Mouse (Mus musculus) frontal cortex, postnatal 36 days (tissue): ENCODE data around the gene Slc15a1.

Source experiments
- DNase-seq, 2 experiments: peaks; one replicate each; pipeline ENCODE4 v3.0.0; 2022; ENCODE audit warnings: low spot score in 2 of 2

The Slc15a1 gene

DNA sequence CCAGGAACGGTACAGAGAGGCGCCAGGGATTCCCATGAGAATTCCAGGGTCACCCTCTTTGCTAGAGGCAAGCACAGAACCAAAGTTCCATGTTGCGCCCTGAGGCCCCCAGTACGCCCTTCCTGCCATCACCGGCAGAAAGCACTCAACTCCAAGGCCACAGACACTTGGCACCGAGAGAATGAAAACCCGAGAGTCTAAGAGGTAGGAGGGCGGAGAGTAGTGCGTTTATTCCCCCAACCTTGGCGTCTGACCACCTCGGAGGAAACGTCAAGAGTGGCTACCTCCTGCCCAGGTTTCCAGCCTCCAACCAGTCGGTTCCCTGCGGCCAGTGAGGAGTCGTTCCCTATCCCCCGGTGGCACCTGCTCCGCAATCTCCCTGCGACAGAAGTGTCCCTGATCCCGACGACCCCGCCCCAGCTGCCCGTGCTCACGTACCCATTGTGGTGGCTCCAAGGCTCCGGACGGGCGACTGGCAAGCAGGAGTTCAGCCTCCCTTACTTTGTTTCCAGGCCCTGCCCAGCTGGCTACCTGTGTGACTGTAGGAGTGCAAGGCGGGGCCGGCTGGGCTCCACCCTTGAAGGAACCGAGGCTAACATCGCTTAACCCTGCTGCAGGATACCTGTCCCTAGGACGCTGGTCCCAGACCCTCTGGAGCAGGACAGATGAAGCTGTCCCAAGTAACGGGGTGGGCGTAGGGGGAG, at the start of gene Slc15a1:
Gene Slc15a1 (minus strand): TSS at position 472 of the 704 bp plus-strand sequence.
- DNase-seq: no peak

DNA sequence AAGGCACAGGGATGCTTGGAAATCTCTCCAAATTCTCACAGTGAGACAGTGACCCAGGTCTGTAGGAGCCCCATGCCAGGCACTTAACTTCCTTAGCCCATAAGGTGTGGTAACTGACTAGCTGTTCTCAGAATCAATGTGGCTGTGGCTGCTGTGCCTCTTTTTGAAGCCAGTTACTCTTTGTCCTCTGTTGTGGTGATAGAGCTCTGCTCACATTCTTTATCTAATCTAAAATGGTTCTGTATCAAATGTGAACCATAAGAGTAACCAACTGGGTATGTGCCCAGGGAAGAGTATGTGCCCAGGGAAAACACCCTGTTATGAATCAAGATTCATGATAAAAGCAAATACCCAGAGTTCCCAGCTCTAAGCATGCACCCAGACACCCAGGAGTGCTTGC, 48.7 kb upstream of the Slc15a1 start:
- DNase-seq: no peak

- DNase-seq: no peak
Observed at GRCm38 (mm10) chr14:121552586-121552985, 47.5 kb upstream of the Slc15a1 start.

DNA sequence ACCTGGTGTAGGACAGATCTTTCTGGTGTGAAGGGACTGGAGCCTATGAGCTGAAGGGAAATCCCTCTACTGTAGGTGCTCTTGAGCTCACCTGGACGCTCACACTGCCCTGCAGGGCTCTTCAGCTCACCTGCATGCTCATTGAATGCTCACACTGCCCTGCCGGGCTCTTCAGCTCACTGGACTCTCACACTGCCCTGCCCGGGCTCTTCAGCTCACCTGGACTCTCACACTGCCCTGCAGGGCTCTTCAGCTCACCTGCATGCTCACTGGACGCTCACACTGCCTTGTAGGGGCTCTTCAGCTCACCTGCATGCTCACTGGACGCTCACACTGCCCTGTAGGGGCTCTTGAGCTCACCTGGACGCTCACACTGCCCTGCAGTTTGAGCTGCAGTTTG, 44.8 kb upstream of the Slc15a1 start:
- no peak for DNase-seq

DNA sequence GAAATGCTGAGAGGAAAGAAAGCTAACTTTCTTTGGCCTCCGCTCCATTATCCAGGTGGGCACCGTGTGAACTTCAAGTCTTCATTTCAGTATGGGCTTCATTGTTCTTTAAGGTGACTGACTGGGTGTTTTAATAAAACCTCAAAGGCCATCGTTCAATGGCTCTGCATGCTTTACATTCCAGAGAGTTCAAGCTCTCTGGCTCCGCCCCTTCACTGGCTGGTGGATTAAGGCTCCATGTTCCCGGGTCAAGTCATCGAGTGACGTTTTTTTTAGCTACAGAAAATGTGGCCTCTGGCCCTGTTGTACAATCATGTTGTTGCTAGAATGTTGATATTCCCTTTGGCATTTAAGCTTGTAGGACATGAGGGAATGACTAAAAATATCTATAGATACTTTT, 42.7 kb upstream of the Slc15a1 start:
- DNase-seq: no peak

DNA sequence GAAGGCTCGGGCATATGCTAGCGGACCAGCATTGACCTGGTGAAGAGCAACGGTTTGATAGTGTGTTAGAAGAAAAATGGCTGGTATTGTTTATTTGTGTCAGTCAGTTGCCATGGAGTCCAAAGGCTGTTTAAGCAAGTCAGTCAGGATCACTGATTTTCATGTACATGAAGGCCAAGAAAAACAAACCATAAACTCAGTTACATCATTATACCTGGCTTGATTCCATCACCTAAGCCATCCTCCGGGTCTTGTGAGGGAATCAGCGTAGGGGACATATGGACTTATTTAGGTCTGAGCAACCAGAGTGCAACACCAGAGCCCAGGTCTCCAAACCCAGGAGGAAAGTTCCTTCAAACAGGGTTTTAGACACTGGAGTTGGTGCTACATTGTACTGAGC, 41.6 kb upstream of the Slc15a1 start:
- DNase-seq: no peak

DNA sequence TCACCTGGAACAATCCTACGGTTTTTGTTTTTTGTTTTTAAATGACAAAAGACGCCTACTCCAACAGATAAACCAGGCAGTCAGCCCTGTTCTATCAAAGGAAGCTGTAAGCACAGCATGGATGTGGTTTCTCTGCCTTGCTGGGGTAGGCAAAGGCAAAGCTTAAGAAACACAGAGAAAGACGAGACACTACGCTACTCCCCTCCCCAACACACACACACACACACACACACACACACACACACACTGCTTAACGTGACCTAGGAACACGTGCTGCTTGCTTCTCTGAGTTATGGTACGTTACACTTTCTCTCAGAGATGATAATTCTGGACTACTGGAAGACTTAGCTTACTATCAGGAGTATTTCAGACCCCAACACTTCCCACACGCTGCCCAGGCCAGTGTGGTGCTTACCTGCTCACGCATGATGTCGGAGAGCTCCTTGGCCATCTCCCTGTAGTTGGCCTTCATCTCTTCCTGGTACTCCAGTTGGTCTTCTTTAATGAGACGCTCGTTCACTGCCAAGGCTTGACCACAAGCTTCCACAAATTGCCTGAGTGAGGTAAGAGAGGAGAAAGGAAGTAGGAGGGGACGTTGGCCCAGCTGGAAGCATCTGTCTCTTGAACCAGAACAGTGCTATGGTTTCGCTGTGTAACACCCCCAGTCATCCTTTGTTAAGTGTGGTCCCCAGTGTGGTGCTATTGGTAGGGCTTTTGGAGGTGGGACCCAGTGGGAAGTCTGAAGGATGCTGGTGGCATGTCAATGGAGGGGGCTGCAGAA, 40.7 kb upstream of the Slc15a1 start:
- DNase-seq: no peak

DNA sequence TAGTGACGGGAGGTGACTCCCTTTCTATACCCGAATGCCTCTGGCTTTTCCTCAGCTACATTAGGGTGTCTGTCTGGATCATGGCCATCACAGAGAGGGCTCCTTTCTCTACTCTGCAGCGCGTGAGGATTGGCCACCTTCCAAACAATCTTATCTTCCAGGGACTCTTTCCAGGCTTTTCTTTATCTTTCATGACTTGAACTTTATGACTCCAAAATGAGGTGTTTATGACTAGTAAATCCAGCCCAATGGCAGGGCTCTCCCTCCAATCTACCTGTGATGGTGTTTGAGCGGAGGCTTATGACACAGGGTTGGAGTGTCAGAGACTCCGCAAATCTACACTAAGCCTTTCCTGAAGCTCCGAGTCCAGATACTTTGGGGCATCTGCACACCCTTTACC, 36.2 kb upstream of the Slc15a1 start:
- DNase-seq: no peak

DNA sequence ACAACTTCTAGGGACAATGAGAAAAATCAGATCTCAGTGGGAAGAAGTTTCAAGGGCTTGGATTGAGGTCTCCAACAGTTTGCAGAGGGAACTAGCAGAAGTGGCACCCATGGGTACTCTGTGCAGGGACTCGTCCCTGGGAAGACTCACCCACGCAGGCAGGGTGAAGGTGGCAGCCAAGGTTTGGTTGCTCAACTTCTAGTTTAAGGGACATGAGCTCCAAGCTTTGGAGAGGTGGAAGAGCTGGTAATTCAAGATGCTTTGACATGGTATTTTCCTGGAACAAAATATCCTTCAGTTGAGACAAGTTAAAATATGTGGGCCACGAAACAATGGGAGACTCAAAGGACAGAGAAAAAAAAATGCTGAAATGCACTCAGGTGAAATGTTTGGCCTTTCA, 29.4 kb upstream of the Slc15a1 start:
- DNase-seq: no peak

- DNase-seq: no peak
Observed at GRCm38 (mm10) chr14:121530853-121531252, 25.8 kb upstream of the Slc15a1 start.

- no peak for DNase-seq
Observed at GRCm38 (mm10) chr14:121527883-121528282, 22.8 kb upstream of the Slc15a1 start.

DNA sequence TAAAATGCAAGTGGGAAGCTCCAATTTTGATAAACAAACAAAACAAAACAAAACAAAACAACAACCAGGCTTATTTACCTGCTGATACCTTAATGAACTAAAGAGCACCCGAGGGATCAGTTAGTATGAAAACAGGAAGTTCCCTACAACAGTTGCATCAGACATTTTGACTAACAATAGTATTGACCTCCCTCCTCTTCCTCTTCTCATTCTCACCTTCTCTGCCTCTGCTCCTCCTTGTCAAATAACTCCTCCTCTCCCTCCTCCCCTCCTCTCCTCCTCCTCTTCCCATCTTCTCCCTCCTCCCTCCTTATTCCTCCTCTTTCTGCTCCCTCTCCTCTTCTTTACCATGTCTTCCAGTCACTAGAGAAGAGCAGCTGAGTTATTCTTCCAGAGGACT, 22.1 kb upstream of the Slc15a1 start:
- no peak for DNase-seq

DNA sequence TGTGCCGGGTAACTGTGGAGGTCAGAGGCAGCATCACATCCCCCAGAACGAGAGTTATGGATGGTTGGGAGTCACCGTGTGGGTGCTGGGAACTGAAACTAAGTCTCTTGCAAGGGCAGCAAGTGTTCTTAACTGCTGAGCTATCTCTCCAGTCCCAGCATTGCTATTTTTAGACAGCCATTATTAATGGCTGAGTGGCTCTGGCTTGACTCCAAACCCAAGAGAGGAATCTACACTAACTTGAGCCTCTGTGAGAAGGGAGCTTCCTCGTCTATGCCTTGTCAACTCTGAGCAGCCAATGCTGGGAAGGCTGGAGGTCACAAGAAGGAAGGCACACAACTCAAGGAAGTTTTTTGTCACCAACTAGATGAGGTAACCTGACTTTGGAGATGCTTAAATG, 16.7 kb upstream of the Slc15a1 start:
- no peak for DNase-seq

DNA sequence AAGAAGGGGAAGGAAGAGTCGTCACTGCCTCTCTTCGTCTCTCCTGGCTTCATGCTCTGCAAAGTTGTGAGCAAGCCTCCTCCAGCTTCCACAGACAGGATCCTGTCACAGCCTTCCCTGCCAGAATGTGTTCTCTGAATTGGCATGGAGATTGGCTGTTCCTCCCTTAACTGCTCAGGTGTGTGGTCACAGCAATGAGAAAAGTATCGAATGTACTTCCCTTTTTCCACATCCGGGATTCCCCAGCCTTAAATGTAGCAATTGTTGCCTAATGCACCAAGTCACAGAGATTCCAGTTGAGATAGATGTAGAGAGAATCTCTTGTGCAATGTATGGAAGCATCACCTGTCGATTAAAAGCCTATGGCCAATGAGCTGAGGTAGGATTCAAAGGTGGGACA, 11.8 kb upstream of the Slc15a1 start:
- DNase-seq: no peak

DNA sequence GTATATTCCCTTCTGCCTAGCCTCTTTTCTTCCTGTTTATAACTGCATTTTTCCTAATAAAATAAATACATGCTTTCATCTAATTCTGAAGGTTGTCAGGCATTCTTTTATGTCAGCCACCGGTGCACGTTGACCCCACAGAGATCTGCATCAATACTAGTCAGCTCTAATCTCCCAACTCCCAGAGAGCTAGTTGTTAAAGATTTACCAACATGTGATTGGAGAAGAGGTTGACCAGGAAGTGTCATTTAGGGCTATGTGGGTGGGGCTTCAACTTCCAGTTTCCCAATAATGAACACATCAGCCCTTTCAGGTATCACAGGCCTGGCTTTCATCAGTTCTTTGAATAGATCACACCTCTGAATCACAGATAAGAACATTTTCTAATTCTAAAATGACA, 3.9 kb upstream of the Slc15a1 start:
- no peak for DNase-seq

- no peak for DNase-seq
Observed at GRCm38 (mm10) chr14:121506336-121506735, 1.3 kb upstream of the Slc15a1 start.

DNA sequence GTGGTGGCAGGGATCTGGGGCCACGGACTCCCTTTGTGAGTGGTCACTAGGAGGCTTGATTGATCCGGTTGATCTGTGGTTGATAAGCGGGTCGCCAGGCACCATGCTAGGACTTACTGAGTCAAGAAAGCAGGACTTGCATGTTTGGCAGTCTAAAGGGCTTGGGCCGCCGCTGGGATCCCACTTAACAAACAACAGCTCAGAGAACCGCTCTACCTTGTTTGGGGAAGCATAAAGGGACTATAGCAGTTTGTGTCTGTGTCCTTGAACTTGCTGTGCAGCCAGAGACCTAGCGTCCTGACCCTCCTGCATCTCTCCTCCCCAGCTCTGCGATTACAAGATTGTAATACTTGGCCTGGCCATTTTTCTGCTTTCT, 421 bp upstream of the Slc15a1 start:
- DNase-seq: no peak

- DNase-seq: no peak
Observed at GRCm38 (mm10) chr14:121500577-121500976, 4.5 kb downstream of the Slc15a1 start.

GRCm38 (mm10) chr14:121499769-121500168, 5.3 kb downstream of the Slc15a1 start:
- no peak for DNase-seq

- DNase-seq: no peak
Observed at GRCm38 (mm10) chr14:121497800-121498199, 7.3 kb downstream of the Slc15a1 start.

DNA sequence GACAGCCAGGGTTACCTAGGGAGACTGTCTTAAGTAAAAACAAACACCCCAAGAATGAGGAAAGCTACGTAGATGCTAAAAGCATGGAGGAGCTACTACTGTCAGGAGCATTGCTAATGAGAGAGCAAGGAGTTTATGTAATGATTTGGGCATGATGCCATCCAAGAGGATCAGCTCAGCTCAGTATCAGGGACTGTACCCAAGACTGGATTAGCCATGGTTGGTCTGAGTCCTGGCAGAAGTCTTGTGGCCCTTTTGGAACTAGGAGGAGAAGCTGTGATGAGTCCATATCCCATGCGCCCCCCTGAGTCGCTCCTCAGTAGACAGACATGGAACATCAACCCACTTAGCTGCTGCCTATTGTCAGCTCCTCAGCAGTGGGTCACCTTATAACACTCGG, 9.3 kb downstream of the Slc15a1 start:
- DNase-seq: no peak

- no peak for DNase-seq
Observed at GRCm38 (mm10) chr14:121495120-121495519, 9.9 kb downstream of the Slc15a1 start.

DNA sequence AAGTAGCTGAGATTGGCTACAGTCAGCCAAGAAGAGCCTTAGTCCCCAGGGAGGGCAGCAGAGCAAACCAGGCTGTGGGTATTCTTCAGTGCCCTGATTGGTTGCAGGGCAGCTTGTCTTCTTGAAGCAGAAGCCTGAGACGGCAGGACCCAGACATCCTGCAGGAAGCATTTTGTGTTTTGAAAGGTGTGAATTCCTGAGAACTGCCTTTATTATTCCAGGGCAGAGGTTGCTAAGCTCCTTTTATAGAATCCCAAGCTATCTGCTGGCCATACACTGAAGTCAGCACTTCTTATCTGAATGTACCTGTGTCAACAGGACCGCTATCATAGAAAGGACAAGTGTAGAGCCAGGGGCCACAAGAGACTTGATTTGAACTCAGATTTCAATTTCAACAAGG, 10.8 kb downstream of the Slc15a1 start:
- no peak for DNase-seq

DNA sequence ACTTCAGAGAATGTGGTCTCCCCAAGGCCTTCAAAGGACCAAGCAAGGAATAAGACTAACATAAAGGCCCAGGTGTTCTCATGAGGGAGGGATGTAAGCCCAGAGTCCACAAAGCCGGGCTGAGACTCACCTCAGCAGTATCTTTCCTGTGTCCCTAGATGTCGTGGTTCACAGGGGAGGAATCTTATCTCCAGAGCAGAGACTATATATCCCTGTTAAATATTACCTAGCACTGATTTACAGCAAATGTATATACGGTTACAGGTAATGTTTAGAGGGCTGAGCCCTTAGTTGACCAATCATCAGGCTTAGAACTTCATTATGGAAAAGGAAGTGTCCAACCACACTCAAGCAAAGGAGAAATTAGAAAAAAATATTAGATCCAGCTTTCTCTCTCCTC, 11.3 kb downstream of the Slc15a1 start:
- DNase-seq: no peak
